Mouse (Mus musculus) cerebellum, postnatal 10 days (tissue): ENCODE data around the gene Prr22.

Source experiments
- DNase-seq, 2 experiments: peaks; one replicate each; pipeline ENCODE4 v3.0.0; 2021; ENCODE audit warnings: mixed read lengths in 2 of 2

The Prr22 gene

GRCm38 (mm10) chr17:56814316-56815056, 44.4 kb downstream of the Prr22 start:
- DNase-seq = peak; percentile 76 to 81

DNA sequence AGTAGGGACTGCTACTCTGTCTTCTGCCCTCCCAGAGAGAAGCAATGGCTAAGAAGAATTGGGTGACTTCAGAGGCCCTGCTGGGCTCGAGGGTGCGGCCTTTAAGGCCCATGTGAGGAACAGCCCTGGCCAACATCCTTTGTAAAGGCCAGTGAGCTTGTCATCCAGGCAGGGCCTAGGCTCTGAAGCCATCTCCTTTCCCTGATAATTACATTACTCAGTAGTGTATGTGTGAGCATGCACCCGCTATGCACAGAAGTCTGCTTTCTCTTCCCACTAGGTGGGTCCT, 45.0 kb downstream of the Prr22 start:
- DNase-seq = no peak

DNA sequence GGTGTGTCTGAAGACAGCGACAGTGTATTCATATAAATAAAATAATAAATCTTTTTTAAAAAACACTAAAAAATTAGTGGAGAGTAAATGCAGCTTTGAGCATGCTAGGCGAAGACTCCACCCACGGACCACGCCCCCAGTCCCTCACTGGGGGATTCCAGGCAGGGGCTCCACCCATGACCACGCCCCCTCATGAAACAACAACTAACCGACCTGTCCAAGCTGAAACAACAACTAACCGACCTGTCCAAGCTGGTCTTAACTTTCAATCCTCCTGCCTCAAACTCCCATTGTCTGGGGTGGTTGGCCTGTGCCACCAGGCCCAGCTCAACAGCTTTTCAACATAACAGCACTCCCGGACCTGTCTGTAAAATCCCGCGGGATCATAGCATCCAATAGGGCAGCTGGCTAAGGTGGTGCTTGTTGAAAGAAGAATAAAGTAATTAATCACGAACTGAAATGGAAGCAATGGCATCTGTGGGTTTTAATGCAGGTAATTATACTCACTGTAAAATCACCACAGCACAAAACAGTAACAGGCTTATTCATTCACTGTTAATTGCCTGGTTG, 48.1 kb downstream of the Prr22 start:
- DNase-seq = no peak

GRCm38 (mm10) chr17:56819032-56819545, 49.0 kb downstream of the Prr22 start:
- DNase-seq = no peak

DNA sequence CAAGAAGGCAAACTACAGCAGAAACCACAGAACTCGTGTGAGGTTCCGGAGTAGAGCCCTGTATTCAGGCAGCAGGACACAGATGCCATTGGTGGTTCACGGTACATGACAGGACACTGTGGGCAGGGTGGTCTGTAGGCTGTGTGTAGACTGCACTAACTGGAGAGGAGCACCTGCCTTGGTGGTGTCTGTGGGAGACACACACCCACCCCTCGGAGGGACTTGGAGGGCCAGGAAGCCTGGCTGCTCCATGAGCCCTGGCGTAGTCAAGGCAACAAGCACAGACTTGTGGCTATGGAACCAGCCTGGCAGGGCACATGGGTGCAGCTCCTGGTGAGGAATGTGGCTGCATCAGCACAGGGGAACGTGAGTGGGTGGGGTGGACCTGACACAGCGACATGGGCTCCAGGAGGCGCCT, 49.7 kb downstream of the Prr22 start:
- DNase-seq = no peak
